Mouse (Mus musculus) thymus, adult 2 months (tissue): ENCODE measurements around the gene Ttll3. TPM values are rescaled to one million over a fixed set of nuclear protein-coding genes. Genes with fewer than 3 reads are reported as not detected.

Source experiments
- DNase-seq: peaks from one replicate; pipeline ENCODE4 v3.0.0; 2021
- H3K27ac ChIP-seq: fragments of 200-500 bp; 2 replicates; pipeline ENCODE4 v1.5.1; 2012; ENCODE audit warnings: low read length, control low read depth; ENCODE audit not compliant: control insufficient read depth, insufficient read depth
- H3K27me3 ChIP-seq: fragments of 200-500 bp; 2 replicates; pipeline ENCODE4 v1.6.1; 2012; ENCODE audit warnings: mild to moderate bottlenecking, low read length, moderate library complexity, mixed read lengths; ENCODE audit not compliant: control insufficient read depth, insufficient read depth
- H3K36me3 ChIP-seq: fragments of 200-500 bp; 2 replicates; pipeline ENCODE4 v1.6.1; 2012; ENCODE audit warnings: mild to moderate bottlenecking, low read length, moderate library complexity; ENCODE audit not compliant: control insufficient read depth, insufficient read depth
- H3K4me1 ChIP-seq: fragments of 200-500 bp; replicated peaks from 2 replicates; pipeline ENCODE4 v1.6.1; 2012; ENCODE audit warnings: low read length; ENCODE audit not compliant: control insufficient read depth, insufficient read depth
- H3K4me3 ChIP-seq: fragments of 200-500 bp; 2 replicates; pipeline ENCODE4 v1.5.1; 2012; ENCODE audit warnings: mild to moderate bottlenecking, low read length, control low read depth, moderate library complexity; ENCODE audit not compliant: control insufficient read depth, insufficient read depth
- CTCF ChIP-seq: fragments of 200-500 bp; IDR thresholded peaks from 2 replicates; pipeline ENCODE4 v1.5.1; 2012; ENCODE audit warnings: mild to moderate bottlenecking, control low read depth, low read length, moderate library complexity, borderline replicate concordance; ENCODE audit not compliant: control insufficient read depth, poor library complexity, insufficient read depth; ENCODE audit errors: extremely low read depth
- POLR2A ChIP-seq: fragments of 200-500 bp; IDR thresholded peaks from 2 replicates; pipeline ENCODE4 v1.6.1; 2012; ENCODE audit warnings: mild to moderate bottlenecking, low read length, control low read depth, moderate library complexity; ENCODE audit not compliant: control insufficient read depth, poor library complexity, insufficient read depth; ENCODE audit errors: extremely low read depth
- WGBS: fragments of 180-500 bp; shearing (Covaris S2); methylation state at CpG from one replicate; pipeline ENCODE4 v1.1.7; 2018; 5-methylcytosine and 5-hydroxymethylcytosine counted together
- polyA plus RNA-seq: library from polyadenylated mRNA; depleted of rRNA; stranded (reverse); fragments of >200 nt; gene quantifications from 2 replicates; pipeline ENCODE4 v1.2.3, GENCODE M21; 2012

The Ttll3 gene
- polyA plus RNA-seq, 1 experiment: 43.1 TPM

DNA sequence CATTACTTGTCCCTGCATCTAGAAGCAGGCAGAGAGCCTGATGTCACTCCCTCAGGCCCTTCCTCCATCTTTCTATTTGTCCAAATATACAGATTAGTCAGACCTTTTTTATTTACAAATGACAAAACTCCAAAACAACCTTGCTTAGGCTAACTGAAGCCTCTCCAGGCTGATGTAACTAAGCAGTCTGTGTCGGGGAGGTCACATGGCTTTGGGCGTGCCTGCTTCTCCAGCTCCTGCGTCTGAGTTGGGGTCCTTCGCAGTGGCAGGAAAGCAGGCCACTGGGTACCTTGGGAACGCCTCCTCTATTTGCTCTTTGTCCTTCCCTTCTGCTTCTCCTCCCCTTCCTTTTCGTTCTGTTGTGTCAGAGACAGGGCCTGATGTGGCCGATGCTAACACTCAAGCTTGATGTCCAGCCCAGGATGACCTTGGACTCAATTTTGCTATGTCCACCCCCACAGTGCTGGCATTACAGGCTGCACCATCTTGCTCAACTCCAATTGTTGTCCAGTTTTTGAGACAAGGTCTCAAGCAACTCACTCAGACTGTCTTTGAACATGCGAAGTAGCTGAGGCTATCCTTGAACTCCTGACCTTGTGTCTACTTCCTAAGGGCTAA, 24.4 kb upstream of the Ttll3 start:
- no peaks in the 10 kb centered on the region for H3K27me3 ChIP-seq
- TF ChIP-seq POLR2A: no peak
- TF ChIP-seq CTCF: no peak
- no peaks in the 10 kb centered on the region; the same call in 1 of the 2 replicates for H3K36me3 ChIP-seq
- no peak overlapping the region for H3K4me3 ChIP-seq
- WGBS: 92% methylated on average over 8 of the region's 8 CpGs
- DNase-seq: no peak
- H3K27ac ChIP-seq: no peak overlapping the region
- no peaks in the 10 kb centered on the region for H3K4me1 ChIP-seq

DNA sequence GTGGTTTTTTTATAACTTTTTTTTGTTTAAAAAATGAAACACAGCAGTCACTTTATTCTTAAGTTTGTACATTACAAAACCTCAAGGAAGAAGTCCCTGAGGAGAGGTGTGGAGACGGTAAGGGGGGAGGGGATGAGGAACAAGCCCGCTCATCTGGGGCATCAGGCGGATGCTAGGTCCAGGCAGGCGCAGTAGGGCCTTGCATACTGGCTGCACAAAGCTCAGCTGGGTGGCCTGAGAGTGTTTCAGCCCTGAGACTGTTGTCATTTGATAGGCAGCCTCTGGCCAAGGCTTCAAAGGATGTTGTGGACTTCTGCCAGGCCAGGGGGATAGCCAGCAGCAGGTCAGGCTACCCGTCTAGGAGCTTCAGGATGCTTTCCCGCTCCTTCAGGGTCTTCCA, 22.4 kb upstream of the Ttll3 start:
- peaks cover 17% of the 10 kb centered on the region for H3K36me3 ChIP-seq
- no peak for DNase-seq
- H3K27me3 ChIP-seq: no peaks in the 10 kb centered on the region
- TF ChIP-seq CTCF (no peak), POLR2A (no peak)
- no peaks in the 10 kb centered on the region for H3K4me1 ChIP-seq
- WGBS: 98% methylated on average over 6 of the region's 6 CpGs
- H3K27ac ChIP-seq: no peak overlapping the region
- no peak overlapping the region for H3K4me3 ChIP-seq

DNA sequence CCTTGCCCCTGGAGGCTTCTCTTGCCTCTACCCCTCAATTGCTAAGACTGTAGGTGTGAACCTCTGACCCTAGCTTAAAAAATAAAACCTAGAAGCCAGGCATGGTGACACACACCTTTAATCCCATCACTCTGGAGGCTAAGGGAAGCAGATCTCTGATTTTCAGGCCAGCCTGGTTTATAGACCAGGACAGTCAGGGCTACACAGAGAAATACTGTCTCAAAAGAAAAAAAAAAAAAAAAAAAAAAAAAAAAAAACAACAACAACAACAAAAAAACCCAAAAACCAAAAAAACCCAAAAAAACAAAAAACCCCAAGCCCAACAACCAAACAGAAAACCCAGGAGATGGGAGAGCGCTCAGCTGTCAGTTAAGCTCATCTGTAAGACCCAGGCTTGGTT, 21.5 kb upstream of the Ttll3 start:
- Histone ChIP-seq H3K36me3 (peaks cover 25% of the 10 kb centered on the region), H3K27ac (no peak overlapping the region), H3K27me3 (no peaks in the 10 kb centered on the region), H3K4me3 (no peak overlapping the region), H3K4me1 (no peaks in the 10 kb centered on the region)
- 97% methylated on average over 1 of the region's 1 CpGs for WGBS
- DNase-seq: no peak
- TF ChIP-seq CTCF (no peak), POLR2A (no peak)

DNA sequence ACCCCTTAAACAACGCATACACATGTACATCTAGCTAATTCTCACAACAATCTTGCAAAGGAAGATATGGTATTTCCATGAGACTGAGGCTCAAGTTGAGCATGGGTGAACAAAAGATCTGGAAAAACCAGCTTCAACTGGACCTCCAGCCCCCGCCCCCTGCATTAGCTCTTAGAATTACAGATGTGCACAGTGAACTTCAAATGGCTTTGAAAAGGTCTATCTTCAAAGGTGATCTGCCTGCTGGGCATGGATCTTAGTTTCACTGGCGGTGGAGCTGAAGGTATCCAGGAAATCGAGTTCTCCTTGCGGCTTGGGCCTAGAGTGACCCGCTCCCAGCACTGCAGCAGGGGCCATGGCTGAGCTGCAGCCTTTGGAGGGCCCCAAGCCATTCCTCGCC, 20.9 kb upstream of the Ttll3 start:
- H3K27me3 ChIP-seq: no peaks in the 10 kb centered on the region
- no peak overlapping the region for H3K27ac ChIP-seq
- DNase-seq: no peak
- no peaks in the 10 kb centered on the region for H3K4me1 ChIP-seq
- 96% methylated on average over 7 of the region's 7 CpGs for WGBS
- H3K36me3 ChIP-seq: peaks cover 25% of the 10 kb centered on the region
- TF ChIP-seq POLR2A (no peak), CTCF (no peak)
- no peak overlapping the region for H3K4me3 ChIP-seq

DNA sequence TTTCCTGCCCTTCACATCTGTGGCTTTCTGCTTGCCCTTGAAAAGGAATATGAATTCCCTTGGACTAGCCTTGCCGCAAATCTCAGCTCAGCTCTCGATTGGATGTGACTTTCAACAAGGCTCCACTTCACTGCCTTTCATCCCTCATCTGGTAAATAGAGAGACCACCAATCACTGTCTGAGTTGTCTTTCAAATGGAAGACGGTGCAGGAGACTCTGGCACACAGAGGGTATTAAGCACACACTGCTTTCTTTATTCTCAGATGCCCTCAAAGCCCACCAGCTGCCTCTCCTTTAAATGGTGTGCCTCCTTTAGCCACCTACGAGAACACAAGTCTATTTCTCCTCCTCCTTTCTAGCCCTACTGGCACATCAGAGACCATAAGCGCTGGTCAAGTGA, 20.5 kb upstream of the Ttll3 start:
- no peak for DNase-seq
- H3K4me1 ChIP-seq: no peaks in the 10 kb centered on the region
- H3K4me3 ChIP-seq: no peak overlapping the region
- TF ChIP-seq POLR2A: no peak
- H3K27me3 ChIP-seq: no peaks in the 10 kb centered on the region
- no peak overlapping the region for H3K27ac ChIP-seq
- H3K36me3 ChIP-seq: peaks cover 27% of the 10 kb centered on the region
- WGBS: 97% methylated on average over 5 of the region's 5 CpGs

DNA sequence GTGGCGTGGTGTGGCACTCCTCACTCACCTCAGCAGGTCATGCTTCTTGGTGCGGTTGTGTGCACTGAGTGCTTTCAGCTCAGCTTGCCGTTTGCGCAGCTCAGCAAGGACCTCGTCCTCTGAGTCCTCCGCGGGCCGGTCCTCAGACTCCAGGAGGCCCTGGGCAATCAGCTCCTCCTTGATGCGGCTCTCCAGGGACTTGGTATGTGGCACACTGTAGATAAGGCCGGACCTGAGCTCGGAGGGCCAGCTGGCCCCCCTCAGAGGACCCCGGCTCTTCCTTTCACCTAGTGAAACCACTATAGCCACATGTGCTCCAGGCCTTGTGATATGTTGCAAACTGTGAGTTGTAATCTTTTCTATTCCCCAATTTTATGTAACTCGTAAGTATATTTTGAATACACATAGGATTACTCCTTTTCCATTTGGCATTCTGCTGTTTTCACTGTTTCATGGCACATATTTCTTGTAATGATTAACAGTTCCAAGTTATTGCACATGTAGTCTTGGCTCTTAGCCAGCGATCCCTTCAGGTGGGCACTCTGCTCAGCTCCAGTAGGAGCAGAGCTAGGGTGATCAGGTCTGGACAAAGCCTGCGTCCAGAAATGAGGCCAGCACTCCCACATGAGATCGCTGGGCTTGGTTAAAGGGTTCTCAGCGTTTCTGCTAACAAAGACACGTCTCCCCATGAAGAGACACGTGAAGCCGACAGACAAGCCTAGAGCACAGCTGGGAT, 18.7 kb upstream of the Ttll3 start:
- Histone ChIP-seq H3K27ac (no peak overlapping the region), H3K4me3 (no peak overlapping the region), H3K4me1 (no peaks in the 10 kb centered on the region), H3K36me3 (peaks cover 34% of the 10 kb centered on the region), H3K27me3 (no peaks in the 10 kb centered on the region)
- WGBS: 98% methylated on average over 20 of the region's 20 CpGs
- TF ChIP-seq POLR2A (no peak), CTCF (no peak)
- no peak for DNase-seq

DNA sequence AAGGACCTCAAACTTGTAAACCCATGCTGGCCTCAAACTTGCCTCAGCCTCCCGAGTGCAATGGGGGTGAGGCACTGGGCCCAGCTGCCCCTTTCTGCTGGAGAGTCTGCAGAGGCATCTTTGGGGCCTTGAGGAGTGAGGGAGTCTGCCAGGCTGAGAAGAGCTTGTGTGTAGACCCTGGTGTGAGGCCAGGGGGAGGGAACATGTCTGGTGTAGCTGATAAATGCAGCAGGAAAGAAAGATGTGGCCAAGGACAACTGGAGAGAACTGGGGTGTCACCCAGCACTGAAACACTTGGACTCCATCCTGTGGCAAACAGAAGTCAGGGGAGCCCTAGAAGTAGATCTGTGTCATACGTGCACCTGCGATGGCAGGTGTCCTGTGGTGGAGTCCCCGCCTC, 15.6 kb upstream of the Ttll3 start:
- peaks cover 34% of the 10 kb centered on the region for H3K36me3 ChIP-seq
- H3K27me3 ChIP-seq: no peaks in the 10 kb centered on the region
- TF ChIP-seq CTCF (no peak), POLR2A (no peak)
- 92% methylated on average over 4 of the region's 4 CpGs for WGBS
- no peaks in the 10 kb centered on the region for H3K4me1 ChIP-seq
- H3K4me3 ChIP-seq: no peak overlapping the region
- no peak for DNase-seq
- no peak overlapping the region for H3K27ac ChIP-seq
